Mouse (Mus musculus) heart, postnatal 0 days (tissue): ENCODE data around the gene Slc7a14.

ENCODE experiments used
- CTCF ChIP-seq: IDR thresholded peaks from 2 replicates; pipeline ENCODE4 v1.5.1; 2016; ENCODE audit warnings: antibody characterized with exemption, control low read depth, low read depth
- EP300 ChIP-seq: IDR thresholded peaks from 2 replicates; pipeline ENCODE4 v1.6.1; 2016; ENCODE audit warnings: antibody characterized with exemption, low read depth

- TF ChIP-seq CTCF (no peak), EP300 (no peak)
These were observed 48.7 kb downstream of the Slc7a14 start for GRCm38 (mm10) chr3:31261418-31262014.
